Mouse (Mus musculus) forebrain, postnatal 0 days (tissue): ENCODE results near the gene Inafm1. TPM values are rescaled to one million over a fixed set of nuclear protein-coding genes. Genes with fewer than 3 reads are reported as not detected.
A peak's percentile ranks its signal among the peaks of the same experiment; 100 is the strongest.
"Not testable (repeated sequence)": the region's sequence is repeated elsewhere in the genome, so short reads cannot be mapped to it uniquely, and the experiment has no call there.

ENCODE experiments used
- ATAC-seq: fragments of 200-750 bp; cut with Nextera tagmentation; 2 replicates; pipeline ENCODE4 v1.8.0; 2017; ENCODE audit warnings: mild to moderate bottlenecking, moderate library complexity
- DNase-seq: peaks from one replicate; pipeline ENCODE4 v3.0.0-alpha.2; 2015
- H3K27ac ChIP-seq: fragments of 300-500 bp; sonication (generic); 2 replicates; pipeline ENCODE4 v1.5.1; 2014; ENCODE audit warnings: low read depth, mild to moderate bottlenecking, antibody characterized with exemption, low read length, moderate library complexity, mixed read lengths
- H3K27me3 ChIP-seq: fragments of 300-500 bp; sonication (generic); 2 replicates; pipeline ENCODE4 v1.6.1; 2014; ENCODE audit warnings: mild to moderate bottlenecking, low read length, mixed read lengths; ENCODE audit not compliant: insufficient read depth
- H3K36me3 ChIP-seq: fragments of 300-500 bp; sonication (generic); 2 replicates; pipeline ENCODE4 v1.6.1; 2014; ENCODE audit warnings: mild to moderate bottlenecking, moderate library complexity; ENCODE audit not compliant: insufficient read depth
- H3K4me1 ChIP-seq: fragments of 300-500 bp; sonication (generic); 2 replicates; pipeline ENCODE4 v1.6.1; 2014; ENCODE audit warnings: antibody characterized with exemption; ENCODE audit not compliant: insufficient read depth
- H3K4me2 ChIP-seq: fragments of 300-500 bp; sonication (generic); 2 replicates; pipeline ENCODE4 v1.6.1; 2014; ENCODE audit warnings: low read depth, mild to moderate bottlenecking, moderate library complexity
- H3K4me3 ChIP-seq: fragments of 300-500 bp; sonication (generic); 2 replicates; pipeline ENCODE4 v1.5.1; 2014; ENCODE audit warnings: low read depth, low read length, mixed read lengths
- H3K9ac ChIP-seq: fragments of 300-500 bp; sonication (generic); 2 replicates; pipeline ENCODE4 v1.6.1; 2014; ENCODE audit warnings: mild to moderate bottlenecking
- H3K9me3 ChIP-seq: fragments of 300-500 bp; sonication (generic); 2 replicates; pipeline ENCODE4 v1.6.1; 2016; ENCODE audit warnings: low read length
- CTCF ChIP-seq: sonication (generic); IDR thresholded peaks from 2 replicates; pipeline ENCODE4 v1.5.1; 2016; ENCODE audit warnings: antibody characterized with exemption, control low read depth, low read depth
- WGBS: fragments of 180-500 bp; shearing (Covaris S2); extraction: QIAGEN DNeasy Blood & Tissue Kit; methylation state at CpG from one replicate; pipeline ENCODE4 v1.1.7; 2014; 5-methylcytosine and 5-hydroxymethylcytosine counted together
- polyA plus RNA-seq: library from polyadenylated mRNA; unstranded; fragments of >200 nt; fragmentation: Nextera tagmentation; extraction: Ambion mirVana; gene quantifications from 2 replicates; pipeline ENCODE4 v1.2.1, GENCODE M21; 2015
- total RNA-seq: library from RNA; depleted of rRNA; stranded (reverse); fragments of >200 nt; gene quantifications from 2 replicates; pipeline ENCODE4 v1.2.3, GENCODE M21; 2014

Inafm1 gene
- total and polyA plus RNA-seq, 2 experiments from 2014 or later, result 43.2 to 68.4 TPM

GRCm38 (mm10) chr7:16263015-16263787 lies 10.2 kb downstream of the Inafm1 start:
- DNase-seq (peak; percentile 78), ATAC-seq (peak; percentile 45; the same call in 1 of the 2 replicates)
- no peaks in the 10 kb centered on the region for H3K36me3 ChIP-seq
- peak; percentile 76 for TF ChIP-seq CTCF
- no peaks in the 10 kb centered on the region for H3K27me3 ChIP-seq
- no peak overlapping the region for H3K27ac ChIP-seq
- H3K9ac ChIP-seq, result no peak overlapping the region
- H3K4me3 ChIP-seq, result no peak overlapping the region
- H3K9me3 ChIP-seq, result no peaks in the 10 kb centered on the region
- H3K4me2 ChIP-seq, result no peak overlapping the region
- 30% methylated on average over 8 of the region's 8 CpGs for WGBS
- H3K4me1 ChIP-seq, result no peaks in the 10 kb centered on the region

DNA sequence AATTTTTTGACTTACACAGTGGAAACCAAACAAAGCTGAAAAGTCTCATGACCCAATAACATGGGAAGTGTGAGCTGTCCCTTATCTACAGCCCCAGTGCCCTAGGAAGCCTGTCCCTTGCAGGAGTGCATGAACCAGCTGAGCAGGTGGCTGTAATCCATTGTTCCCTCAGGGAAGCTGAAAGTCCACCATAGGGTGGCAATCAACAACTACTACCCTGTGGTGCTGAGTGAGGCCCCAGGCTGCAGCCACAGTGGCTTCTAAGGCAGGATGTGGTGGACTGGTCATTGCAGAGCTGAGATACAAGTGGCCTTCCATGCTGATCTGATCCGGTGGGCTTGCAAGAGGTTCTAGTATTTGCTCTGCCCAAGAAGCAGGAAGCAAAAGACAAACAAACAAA lies 12.3 kb downstream of the Inafm1 start:
- Histone ChIP-seq H3K4me3 (no peak overlapping the region), H3K4me1 (no peaks in the 10 kb centered on the region), H3K9me3 (no peaks in the 10 kb centered on the region), H3K9ac (no peak overlapping the region), H3K36me3 (no peaks in the 10 kb centered on the region), H3K27me3 (no peaks in the 10 kb centered on the region), H3K4me2 (no peak overlapping the region), H3K27ac (no peak overlapping the region)
- ATAC-seq (no peak), DNase-seq (no peak)
- 81% methylated on average over 1 of the region's 1 CpGs for WGBS
- no peak for TF ChIP-seq CTCF

GRCm38 (mm10) chr7:16259110-16259590 lies 14.3 kb downstream of the Inafm1 start, which contains the start of gene C5ar1:
TSS of gene C5ar1 (minus strand) at chr7:16259540.
- no peak within 1 kb of the TSS for H3K27ac ChIP-seq
- no peaks in the 10 kb centered on the region for H3K36me3 ChIP-seq
- H3K4me1 ChIP-seq, result no peaks in the 10 kb centered on the region
- no peaks in the 10 kb centered on the region for H3K27me3 ChIP-seq
- TF ChIP-seq CTCF, result no peak
- H3K9me3 ChIP-seq, result no peaks in the 10 kb centered on the region
- no peak within 1 kb of the TSS for H3K4me3 ChIP-seq
- DNase-seq (no peak), ATAC-seq (no peak)
- H3K4me2 ChIP-seq, result no peak within 1 kb of the TSS
- no peak within 1 kb of the TSS for H3K9ac ChIP-seq
- WGBS, result 89% methylated on average over 5 of the region's 5 CpGs

- Histone ChIP-seq H3K9ac (no peak overlapping the region), H3K9me3 (no peaks in the 10 kb centered on the region), H3K4me2 (no peak overlapping the region), H3K4me3 (no peak overlapping the region), H3K27me3 (no peaks in the 10 kb centered on the region), H3K36me3 (no peaks in the 10 kb centered on the region), H3K27ac (no peak overlapping the region), H3K4me1 (no peaks in the 10 kb centered on the region)
- 92% methylated on average over 11 of the region's 11 CpGs for WGBS
- TF ChIP-seq CTCF, result no peak
- DNase-seq (no peak), ATAC-seq (no peak)
These were observed 15.6 kb downstream of the Inafm1 start for GRCm38 (mm10) chr7:16257830-16258229.

- not testable (repeated sequence) for H3K4me3 ChIP-seq, H3K4me2 ChIP-seq, H3K36me3 ChIP-seq, H3K4me1 ChIP-seq, ATAC-seq, H3K27me3 ChIP-seq, H3K9me3 ChIP-seq, H3K27ac ChIP-seq, H3K9ac ChIP-seq, DNase-seq
- 85% methylated on average over 4 of the region's 4 CpGs for WGBS
These were observed 17.5 kb downstream of the Inafm1 start for GRCm38 (mm10) chr7:16255963-16256362.

- no peaks in the 10 kb centered on the region for H3K27me3 ChIP-seq
- H3K4me3 ChIP-seq, result no peak overlapping the region
- DNase-seq (no peak), ATAC-seq (no peak)
- WGBS, result 77% methylated on average over 4 of the region's 4 CpGs
- H3K9me3 ChIP-seq, result no peaks in the 10 kb centered on the region
- H3K27ac ChIP-seq, result no peak overlapping the region
- H3K4me1 ChIP-seq, result no peaks in the 10 kb centered on the region
- TF ChIP-seq CTCF, result no peak
- no peak overlapping the region for H3K9ac ChIP-seq
- no peaks in the 10 kb centered on the region for H3K36me3 ChIP-seq
- no peak overlapping the region for H3K4me2 ChIP-seq
These were observed 19.2 kb downstream of the Inafm1 start for GRCm38 (mm10) chr7:16254195-16254594.

GRCm38 (mm10) chr7:16250687-16251086 lies 22.7 kb downstream of the Inafm1 start:
- ATAC-seq, result no peak
- Histone ChIP-seq H3K27me3 (no peaks in the 10 kb centered on the region), H3K4me1 (no peaks in the 10 kb centered on the region), H3K9me3 (no peaks in the 10 kb centered on the region), H3K9ac (no peak overlapping the region), H3K36me3 (no peaks in the 10 kb centered on the region), H3K27ac (no peak overlapping the region), H3K4me2 (no peak overlapping the region), H3K4me3 (no peak overlapping the region)
- no peak for DNase-seq
- WGBS, result 90% methylated on average over 5 of the region's 5 CpGs
- TF ChIP-seq CTCF, result no peak
